Mouse (Mus musculus): ENCODE measurements at regions not wholly inside any gene's neighbourhood (a gene's known extent, or its start where the extent isn't known, plus 50 kb on each side); places are given as distances from the start of the nearest gene placed in this dataset.

- TF ChIP-seq CTCF (IDR thresholded peaks at IDR 0.05; ENCODE audit: extremely low read depth, insufficient read depth, low read length) = no peak
- TF ChIP-seq POLR2A (IDR thresholded peaks at IDR 0.05; ENCODE audit: extremely low read depth, insufficient read depth, low read length) = no peak
Observed at GRCm38 (mm10) chr5:58740759-58741158, 1023.0 kb downstream of the Pcdh7 start.
